Mouse (Mus musculus): ENCODE measurements at regions not wholly inside any gene's neighbourhood (a gene's known extent, or its start where the extent isn't known, plus 50 kb on each side); places are given as distances from the start of the nearest gene placed in this dataset.

DNA sequence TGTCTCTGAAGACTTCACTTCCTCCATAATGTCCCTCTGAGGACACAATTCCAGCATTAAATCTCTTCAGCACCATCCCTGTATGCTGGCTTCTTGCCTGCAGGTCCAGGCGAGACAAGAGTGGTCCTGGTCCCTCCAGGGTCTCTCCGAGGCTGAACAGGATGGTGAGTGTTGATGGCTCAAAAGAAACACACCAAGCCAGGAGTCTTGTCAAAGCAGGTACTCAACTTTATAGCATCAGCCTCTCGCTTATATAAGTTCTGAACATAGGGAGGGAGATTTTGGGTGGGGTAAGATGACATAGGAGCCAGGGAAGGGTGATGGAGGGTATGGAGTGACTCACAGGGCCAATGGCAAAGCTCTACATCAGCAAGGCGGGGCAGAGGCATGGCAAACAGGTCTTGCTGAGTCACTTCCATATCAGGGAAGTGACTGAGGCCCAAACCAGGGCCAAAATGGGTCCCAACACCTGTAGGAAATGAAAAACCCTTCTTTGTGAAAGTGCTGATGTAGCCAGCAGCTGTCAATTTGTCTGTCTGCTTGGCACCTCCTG lies 111.7 kb downstream of the Rpl10-ps3 start:
- 71% methylated on average over 4 of the region's 4 CpGs for WGBS
- DNase-seq (ENCODE audit: low spot score) (no peak), ATAC-seq (ENCODE audit: low FRiP score, low read depth) (no peak)
- no peak overlapping the region for H3K9ac ChIP-seq (ENCODE audit: low read depth, low read length, severe bottlenecking)
- no peak overlapping the region for H3K4me2 ChIP-seq (replicated peaks; ENCODE audit: low read depth, low read length, severe bottlenecking)
- H3K4me1 ChIP-seq (ENCODE audit: control insufficient read depth, insufficient read depth, low read length) = peaks cover 9% of the 10 kb centered on the region; the same call in 1 of the 2 replicates
- H3K4me3 ChIP-seq (replicated peaks; ENCODE audit: low read length) = no peak overlapping the region
- TF ChIP-seq POLR2A (IDR thresholded peaks at IDR 0.05; ENCODE audit: borderline replicate concordance, extremely low read depth, insufficient read depth, insufficient read length) = no peak
- H3K27me3 ChIP-seq (ENCODE audit: control insufficient read depth, insufficient read depth, low read length) = no peaks in the 10 kb centered on the region
- H3K9me3 ChIP-seq (ENCODE audit: control insufficient read depth, low read length) = no peaks in the 10 kb centered on the region
- H3K36me3 ChIP-seq (ENCODE audit: control insufficient read depth, insufficient read depth, low read length) = no peaks in the 10 kb centered on the region
- H3K27ac ChIP-seq (replicated peaks; ENCODE audit: low read depth, low read length) = no peak overlapping the region

DNA sequence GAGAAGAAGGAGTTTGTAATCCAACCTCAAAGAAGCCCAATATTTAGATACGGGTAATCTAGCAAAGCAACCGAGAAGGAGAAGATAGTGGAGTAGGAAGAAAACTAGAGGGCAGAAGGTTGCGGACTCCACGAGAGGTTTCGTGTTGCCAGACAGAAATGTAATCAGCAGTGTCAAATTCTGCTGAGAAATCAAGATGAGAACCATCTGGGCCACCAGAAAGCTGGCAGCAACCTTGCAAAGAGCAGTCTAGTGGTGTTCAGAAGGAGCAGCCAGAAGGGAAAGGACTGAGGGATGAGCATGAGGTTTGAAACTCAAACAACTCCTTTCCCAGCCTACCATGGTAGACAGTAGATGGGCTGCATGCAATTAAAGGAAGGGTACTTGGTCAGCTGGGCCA lies 134.3 kb downstream of the Rpl10-ps3 start:
- TF ChIP-seq POLR2A (IDR thresholded peaks at IDR 0.05; ENCODE audit: borderline replicate concordance, extremely low read depth, insufficient read depth, insufficient read length) = no peak
- H3K27me3 ChIP-seq (ENCODE audit: control insufficient read depth, insufficient read depth, low read length) = no peaks in the 10 kb centered on the region
- WGBS = 78% methylated on average over 5 of the region's 5 CpGs
- no peak overlapping the region for H3K4me2 ChIP-seq (replicated peaks; ENCODE audit: low read depth, low read length, severe bottlenecking)
- H3K9me3 ChIP-seq (ENCODE audit: control insufficient read depth, low read length) = no peaks in the 10 kb centered on the region
- H3K27ac ChIP-seq (replicated peaks; ENCODE audit: low read depth, low read length) = no peak overlapping the region
- no peaks in the 10 kb centered on the region for H3K36me3 ChIP-seq (ENCODE audit: control insufficient read depth, insufficient read depth, low read length)
- DNase-seq (ENCODE audit: low spot score) = no peak
- no peak overlapping the region for H3K4me3 ChIP-seq (replicated peaks; ENCODE audit: low read length)
- H3K9ac ChIP-seq (ENCODE audit: low read depth, low read length, severe bottlenecking) = no peak overlapping the region
- no peak for ATAC-seq (ENCODE audit: low FRiP score, low read depth)
- H3K4me1 ChIP-seq (ENCODE audit: control insufficient read depth, insufficient read depth, low read length) = no peaks in the 10 kb centered on the region

DNA sequence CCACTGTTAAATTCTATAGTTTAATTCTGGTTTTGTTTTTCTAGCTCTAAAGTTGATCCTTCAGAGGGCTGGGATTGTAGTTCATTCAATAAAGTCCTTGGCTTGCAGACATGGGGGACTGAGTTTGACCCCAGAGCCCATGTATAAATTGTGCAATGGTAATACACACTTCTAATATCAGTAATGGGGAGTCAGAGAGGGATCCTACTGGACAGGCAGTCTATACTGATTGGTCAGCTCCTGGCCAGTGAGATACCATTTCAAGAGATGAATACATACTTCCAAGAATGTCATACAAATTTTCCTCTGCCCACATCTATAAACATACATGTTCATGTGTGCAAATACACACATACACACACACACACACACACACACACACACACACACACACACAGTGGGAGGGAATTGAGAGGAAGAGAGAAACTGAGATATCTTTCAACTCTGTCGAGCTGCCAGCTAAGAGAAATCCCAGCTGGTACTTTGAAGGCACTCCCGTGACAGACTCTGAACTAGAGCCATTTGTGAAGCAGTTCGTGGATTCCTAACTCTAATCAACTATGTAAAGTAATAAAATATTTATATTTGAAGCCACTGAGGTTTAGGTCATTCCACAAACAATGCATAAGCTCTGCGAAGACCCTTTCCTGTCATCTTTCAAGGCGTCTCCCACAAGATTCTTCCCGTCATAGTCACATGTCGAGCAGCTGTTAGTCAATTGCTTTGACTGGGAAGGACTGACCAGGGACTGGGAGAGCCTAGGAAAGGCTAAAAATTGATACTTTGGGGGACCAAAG lies 145.1 kb downstream of the Rpl10-ps3 start:
- no peak for TF ChIP-seq POLR2A (IDR thresholded peaks at IDR 0.05; ENCODE audit: borderline replicate concordance, extremely low read depth, insufficient read depth, insufficient read length)
- DNase-seq (ENCODE audit: low spot score) (no peak), ATAC-seq (ENCODE audit: low FRiP score, low read depth) (no peak)
- Histone ChIP-seq H3K9ac (ENCODE audit: low read depth, low read length, severe bottlenecking) (no peak overlapping the region), H3K9me3 (ENCODE audit: control insufficient read depth, low read length) (no peaks in the 10 kb centered on the region), H3K4me1 (ENCODE audit: control insufficient read depth, insufficient read depth, low read length) (no peaks in the 10 kb centered on the region), H3K4me2 (replicated peaks; ENCODE audit: low read depth, low read length, severe bottlenecking) (no peak overlapping the region), H3K36me3 (ENCODE audit: control insufficient read depth, insufficient read depth, low read length) (no peaks in the 10 kb centered on the region), H3K4me3 (replicated peaks; ENCODE audit: low read length) (no peak overlapping the region), H3K27ac (replicated peaks; ENCODE audit: low read depth, low read length) (no peak overlapping the region), H3K27me3 (ENCODE audit: control insufficient read depth, insufficient read depth, low read length) (no peaks in the 10 kb centered on the region)
- WGBS = 80% methylated on average over 7 of the region's 7 CpGs

DNA sequence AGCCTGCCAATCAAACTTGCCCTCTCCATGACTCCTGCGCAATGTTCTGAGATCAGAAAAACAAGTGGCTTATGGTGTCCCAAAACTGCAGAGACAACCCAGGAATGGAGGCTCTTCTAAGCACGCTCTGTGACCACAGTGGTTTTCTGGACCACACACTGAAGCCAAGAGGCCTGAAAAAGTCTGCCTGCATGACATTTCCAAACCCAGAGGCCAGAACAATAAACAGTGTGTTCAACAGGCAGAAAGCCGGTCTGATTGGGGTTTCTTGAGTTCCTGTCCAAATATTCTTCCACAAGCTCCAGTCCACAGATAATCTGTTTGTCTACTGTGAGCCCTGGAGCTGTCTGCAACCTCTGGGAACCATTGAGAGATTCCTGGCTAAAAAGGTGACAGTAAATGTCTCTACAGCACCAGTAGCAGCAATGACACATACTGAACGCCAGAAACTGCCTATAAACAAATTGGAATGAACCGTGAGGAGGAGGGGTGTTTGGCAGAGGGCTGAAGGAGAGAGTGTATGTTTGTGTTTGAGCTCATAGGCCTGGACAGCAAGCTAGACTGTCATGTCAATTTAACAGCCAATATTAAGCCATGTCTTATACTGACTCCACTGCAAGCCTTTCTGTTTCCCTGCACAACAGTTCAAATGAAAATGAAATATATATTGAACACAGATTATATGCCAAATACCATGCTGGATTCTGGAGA lies 152.2 kb downstream of the Rpl10-ps3 start:
- no peaks in the 10 kb centered on the region for H3K9me3 ChIP-seq (ENCODE audit: control insufficient read depth, low read length)
- WGBS = 54% methylated on average over 5 of the region's 5 CpGs
- DNase-seq (ENCODE audit: low spot score) = no peak
- ATAC-seq (ENCODE audit: low FRiP score, low read depth) = no peak
- no peak overlapping the region for H3K4me2 ChIP-seq (replicated peaks; ENCODE audit: low read depth, low read length, severe bottlenecking)
- no peaks in the 10 kb centered on the region for H3K4me1 ChIP-seq (ENCODE audit: control insufficient read depth, insufficient read depth, low read length)
- H3K9ac ChIP-seq (ENCODE audit: low read depth, low read length, severe bottlenecking) = no peak overlapping the region
- H3K36me3 ChIP-seq (ENCODE audit: control insufficient read depth, insufficient read depth, low read length) = no peaks in the 10 kb centered on the region
- no peak overlapping the region for H3K27ac ChIP-seq (replicated peaks; ENCODE audit: low read depth, low read length)
- H3K27me3 ChIP-seq (ENCODE audit: control insufficient read depth, insufficient read depth, low read length) = no peaks in the 10 kb centered on the region
- TF ChIP-seq POLR2A (IDR thresholded peaks at IDR 0.05; ENCODE audit: borderline replicate concordance, extremely low read depth, insufficient read depth, insufficient read length) = no peak
- no peak overlapping the region for H3K4me3 ChIP-seq (replicated peaks; ENCODE audit: low read length)

DNA sequence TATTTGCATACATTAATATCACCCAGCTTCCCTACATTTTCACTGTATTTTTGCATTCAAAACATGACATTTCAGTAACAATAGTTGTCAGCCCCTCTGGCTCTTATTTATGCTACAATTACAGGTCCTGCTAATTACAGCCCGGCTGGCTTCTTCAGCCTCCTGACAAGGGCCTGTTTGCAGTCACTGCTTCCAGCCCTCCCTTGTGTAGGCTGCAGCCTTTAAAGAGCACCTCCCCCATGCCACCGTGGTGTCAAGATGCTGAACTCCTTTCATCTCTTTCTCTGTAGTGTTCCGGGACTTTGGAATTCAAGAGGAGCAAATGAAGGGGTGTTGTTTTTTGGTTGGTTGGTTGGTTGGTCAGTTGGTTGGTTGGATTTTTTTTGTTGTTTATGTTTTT lies 153.6 kb downstream of the Rpl10-ps3 start:
- H3K4me1 ChIP-seq (ENCODE audit: control insufficient read depth, insufficient read depth, low read length) = no peaks in the 10 kb centered on the region
- ATAC-seq (ENCODE audit: low FRiP score, low read depth) = no peak
- no peak for DNase-seq (ENCODE audit: low spot score)
- H3K36me3 ChIP-seq (ENCODE audit: control insufficient read depth, insufficient read depth, low read length) = no peaks in the 10 kb centered on the region
- H3K27me3 ChIP-seq (ENCODE audit: control insufficient read depth, insufficient read depth, low read length) = no peaks in the 10 kb centered on the region
- no peak overlapping the region for H3K9ac ChIP-seq (ENCODE audit: low read depth, low read length, severe bottlenecking)
- no peak overlapping the region for H3K4me3 ChIP-seq (replicated peaks; ENCODE audit: low read length)
- WGBS = 12% methylated on average over 3 of the region's 3 CpGs
- no peaks in the 10 kb centered on the region for H3K9me3 ChIP-seq (ENCODE audit: control insufficient read depth, low read length)
- TF ChIP-seq POLR2A (IDR thresholded peaks at IDR 0.05; ENCODE audit: borderline replicate concordance, extremely low read depth, insufficient read depth, insufficient read length) = no peak
- H3K27ac ChIP-seq (replicated peaks; ENCODE audit: low read depth, low read length) = no peak overlapping the region
- H3K4me2 ChIP-seq (replicated peaks; ENCODE audit: low read depth, low read length, severe bottlenecking) = no peak overlapping the region

All from limb, embryonic 14.5 days (tissue).